Mouse (Mus musculus): Measurements from ENCODE around the gene Olfr813.
"Not testable (repeated sequence)": the region's sequence is repeated elsewhere in the genome, so short reads cannot be mapped to it uniquely, and the experiment has no call there.

The Olfr813 gene

GRCm38 (mm10) chr10:129855067-129855466, at the start of gene Olfr813:
Gene Olfr813 (plus strand): TSS chr10:129855367.
- DNase-seq (ENCODE audit: low spot score), result no peak

- no peak for DNase-seq (ENCODE audit: low spot score)
Observed at GRCm38 (mm10) chr10:129845994-129846393, 9.2 kb upstream of the Olfr813 start, which contains the start of gene Olfr812. Gene Olfr812 (minus strand): TSS chr10:129846094.

- DNase-seq (ENCODE audit: low spot score), result no peak
Observed at GRCm38 (mm10) chr10:129847343-129847742, 7.8 kb upstream of the Olfr813 start.

DNA sequence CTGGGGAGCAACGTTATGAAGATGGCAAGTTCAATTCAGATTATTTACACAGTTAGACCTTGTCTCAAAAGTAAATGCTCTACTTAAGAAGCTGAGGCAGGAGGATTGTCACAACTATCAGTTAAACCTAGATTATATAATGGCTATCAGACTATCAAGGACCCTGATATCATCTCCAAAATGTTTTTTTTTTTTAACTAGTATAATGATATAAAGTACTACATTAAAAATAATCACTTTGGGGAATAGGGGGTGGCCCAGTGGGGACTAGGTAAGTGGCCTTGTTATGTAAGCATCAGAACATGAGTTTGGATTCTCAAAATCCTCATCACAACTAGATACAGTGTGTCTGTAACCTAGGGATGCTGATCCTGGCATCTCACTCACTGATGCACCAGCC, 24.6 kb downstream of the Olfr813 start, which contains the start of gene Olfr814:
TSS of gene Olfr814 (minus strand) at position 101 of the 400 bp plus-strand sequence.
- not testable (repeated sequence) for DNase-seq (ENCODE audit: low spot score)

DNA sequence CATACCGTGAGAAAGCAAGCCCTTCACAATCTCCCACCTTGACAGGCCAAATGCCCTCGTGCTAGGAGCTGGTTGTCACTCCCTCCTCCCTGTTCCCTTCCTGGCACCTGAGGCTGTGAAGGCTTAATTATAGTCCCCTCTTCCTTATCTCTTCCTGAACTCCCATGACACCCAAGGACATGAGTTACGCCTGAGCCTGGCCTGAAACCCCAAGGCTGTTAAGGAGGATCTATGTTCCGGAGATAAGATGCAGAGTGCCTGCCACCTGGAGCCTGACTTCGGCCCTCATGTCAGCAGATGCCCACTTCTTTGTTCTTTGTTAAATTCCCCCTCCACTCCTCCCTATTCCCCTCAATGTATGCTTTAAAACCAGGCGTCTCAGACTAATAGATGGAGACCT, 30.3 kb downstream of the Olfr813 start:
- not testable (repeated sequence) for DNase-seq (ENCODE audit: low spot score)

DNA sequence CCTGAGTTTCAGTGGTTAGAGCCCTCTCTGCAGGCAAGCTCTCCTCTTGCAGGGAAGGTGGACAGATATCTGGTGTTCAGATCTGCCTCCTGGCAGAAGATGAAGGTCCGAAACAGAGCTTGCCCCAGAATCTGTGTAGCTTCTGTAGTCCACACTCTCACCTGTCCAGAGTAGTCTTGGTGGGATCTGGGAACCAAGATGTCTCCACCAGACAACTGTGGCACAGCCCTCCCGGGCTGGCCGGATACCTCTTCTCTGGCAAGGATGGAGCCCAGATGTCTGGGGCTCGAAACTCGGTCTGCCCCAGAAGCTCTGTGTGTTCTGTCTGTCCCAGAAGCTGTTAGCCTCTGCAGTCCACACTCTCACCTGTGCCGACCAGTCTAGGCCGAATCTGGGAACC, 30.8 kb downstream of the Olfr813 start:
- DNase-seq (ENCODE audit: low spot score), result no peak

DNA sequence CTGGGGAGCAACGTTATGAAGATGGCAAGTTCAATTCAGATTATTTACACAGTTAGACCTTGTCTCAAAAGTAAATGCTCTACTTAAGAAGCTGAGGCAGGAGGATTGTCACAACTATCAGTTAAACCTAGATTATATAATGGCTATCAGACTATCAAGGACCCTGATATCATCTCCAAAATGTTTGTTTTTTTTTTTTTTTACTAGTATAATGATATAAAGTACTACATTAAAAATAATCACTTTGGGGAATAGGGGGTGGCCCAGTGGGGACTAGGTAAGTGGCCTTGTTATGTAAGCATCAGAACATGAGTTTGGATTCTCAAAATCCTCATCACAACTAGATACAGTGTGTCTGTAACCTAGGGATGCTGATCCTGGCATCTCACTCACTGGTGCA, 50.6 kb downstream of the Olfr813 start, which contains the start of gene Olfr815:
TSS of gene Olfr815 (minus strand) at position 101 of the 400 bp plus-strand sequence.
- not testable (repeated sequence) for DNase-seq (ENCODE audit: low spot score)
